Mouse (Mus musculus) adrenal gland, adult 2 months (tissue): ENCODE data around the gene Marf1. TPM values are rescaled to one million over a fixed set of nuclear protein-coding genes. Genes with fewer than 3 reads are reported as not detected.
"Not testable (repeated sequence)": the region's sequence is repeated elsewhere in the genome, so short reads cannot be mapped to it uniquely, and the experiment has no call there.

Source experiments
- DNase-seq: peaks from one replicate; pipeline ENCODE4 v3.0.0; 2021
- polyA plus RNA-seq: library from polyadenylated mRNA; depleted of rRNA; stranded (reverse); fragments of >200 nt; gene quantifications from 2 replicates; pipeline ENCODE4 v1.2.3, GENCODE M21; 2012
- total RNA-seq, 2 experiments: library from RNA; stranded (reverse); gene quantifications; 2 replicates each; pipeline ENCODE4 v1.2.3; 2021

Gene Marf1
- total and polyA plus RNA-seq, 3 experiments = 17.0 to 127 (median 84.4) TPM

- no peak for DNase-seq
These were observed 25.1 kb downstream of the Marf1 start for GRCm38 (mm10) chr16:14137976-14138561.

GRCm38 (mm10) chr16:14135014-14135413 lies 28.1 kb downstream of the Marf1 start:
- no peak for DNase-seq

- peak; percentile 92 for DNase-seq
These were observed 31.3 kb downstream of the Marf1 start for GRCm38 (mm10) chr16:14131838-14132237.

GRCm38 (mm10) chr16:14131376-14131775 lies 31.8 kb downstream of the Marf1 start:
- no peak for DNase-seq

GRCm38 (mm10) chr16:14130796-14131195 lies 32.4 kb downstream of the Marf1 start:
- DNase-seq = no peak

GRCm38 (mm10) chr16:14128977-14129376 lies 34.2 kb downstream of the Marf1 start:
- DNase-seq = no peak

- DNase-seq = no peak
These were observed 37.9 kb downstream of the Marf1 start for GRCm38 (mm10) chr16:14125253-14125652.

- peak; percentile 86 for DNase-seq
These were observed 38.4 kb downstream of the Marf1 start for GRCm38 (mm10) chr16:14124709-14125108.

- no peak for DNase-seq
These were observed 39.2 kb downstream of the Marf1 start for GRCm38 (mm10) chr16:14123901-14124300.

- no peak for DNase-seq
These were observed 40.6 kb downstream of the Marf1 start for GRCm38 (mm10) chr16:14122586-14122985.

- DNase-seq = no peak
These were observed 41.6 kb downstream of the Marf1 start for GRCm38 (mm10) chr16:14121563-14121962.

- DNase-seq = no peak
These were observed 42.2 kb downstream of the Marf1 start for GRCm38 (mm10) chr16:14120941-14121340.

- no peak for DNase-seq
These were observed 45.9 kb downstream of the Marf1 start for GRCm38 (mm10) chr16:14117299-14117698.

GRCm38 (mm10) chr16:14112742-14113141 lies 50.4 kb downstream of the Marf1 start:
- no peak for DNase-seq

GRCm38 (mm10) chr16:14112133-14112532 lies 51.0 kb downstream of the Marf1 start:
- no peak for DNase-seq

- no peak for DNase-seq
These were observed 52.2 kb downstream of the Marf1 start for GRCm38 (mm10) chr16:14110922-14111321.

- no peak for DNase-seq
These were observed 53.4 kb downstream of the Marf1 start for GRCm38 (mm10) chr16:14109651-14110230.

GRCm38 (mm10) chr16:14105891-14106290 lies 57.3 kb downstream of the Marf1 start:
- no peak for DNase-seq

GRCm38 (mm10) chr16:14091771-14092170 lies 71.4 kb downstream of the Marf1 start:
- DNase-seq = no peak

GRCm38 (mm10) chr16:14089296-14089695 lies 73.9 kb downstream of the Marf1 start:
- no peak for DNase-seq

- no peak for DNase-seq
These were observed 74.9 kb downstream of the Marf1 start for GRCm38 (mm10) chr16:14088249-14088648.

GRCm38 (mm10) chr16:14082925-14083324 lies 80.2 kb downstream of the Marf1 start:
- DNase-seq = no peak

GRCm38 (mm10) chr16:14070471-14071169 lies 92.5 kb downstream of the Marf1 start:
- DNase-seq = no peak

- DNase-seq = not testable (repeated sequence)
These were observed 94.5 kb downstream of the Marf1 start for GRCm38 (mm10) chr16:14068701-14069100.
